Mouse (Mus musculus) frontal cortex, postnatal 36 days (tissue): ENCODE results near the gene Usp29.

Experiments used
- DNase-seq, 2 experiments: peaks; one replicate each; pipeline ENCODE4 v3.0.0; 2022; ENCODE audit warnings: low spot score in 2 of 2

Gene Usp29

GRCm38 (mm10) chr7:6730241-6730640 is at the start of gene Usp29, which contains the start of gene Peg3:
TSS of gene Usp29 (plus strand) at chr7:6730578.
TSS of gene Peg3 (minus strand) at chr7:6730431.
- peak; percentile 89 to 90 for DNase-seq

- no peak for DNase-seq
Measured at GRCm38 (mm10) chr7:6685511-6685910, 44.9 kb upstream of the Usp29 start.

- peak; percentile 82 to 93 for DNase-seq
Measured at GRCm38 (mm10) chr7:6696241-6697045, 33.9 kb upstream of the Usp29 start, which contains the start of gene Zim1. TSS of gene Zim1 (minus strand) at chr7:6696450.

DNA sequence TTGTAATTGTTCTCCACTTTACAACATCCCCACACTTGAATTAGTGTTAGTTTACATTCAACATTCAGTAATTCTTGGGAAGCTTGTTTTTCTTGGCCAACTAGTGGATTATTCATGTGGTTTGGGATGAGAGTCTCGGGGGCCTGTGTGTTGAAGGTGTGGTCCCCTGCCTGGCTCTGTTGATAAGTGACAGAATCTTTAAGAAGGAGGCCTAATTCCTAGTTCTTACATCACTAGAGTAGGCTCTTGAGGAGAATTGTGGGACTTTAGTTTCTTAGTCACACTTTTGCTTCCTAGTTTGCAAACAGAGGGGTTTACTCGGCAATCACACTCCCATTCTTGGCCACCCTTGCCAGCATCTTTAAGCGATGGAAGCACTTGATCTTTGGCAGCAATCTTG is 31.1 kb upstream of the Usp29 start:
- no peak for DNase-seq

GRCm38 (mm10) chr7:6707416-6708015 is 22.9 kb upstream of the Usp29 start:
- no peak for DNase-seq

GRCm38 (mm10) chr7:6708451-6709180 is 21.8 kb upstream of the Usp29 start:
- no peak for DNase-seq

DNA sequence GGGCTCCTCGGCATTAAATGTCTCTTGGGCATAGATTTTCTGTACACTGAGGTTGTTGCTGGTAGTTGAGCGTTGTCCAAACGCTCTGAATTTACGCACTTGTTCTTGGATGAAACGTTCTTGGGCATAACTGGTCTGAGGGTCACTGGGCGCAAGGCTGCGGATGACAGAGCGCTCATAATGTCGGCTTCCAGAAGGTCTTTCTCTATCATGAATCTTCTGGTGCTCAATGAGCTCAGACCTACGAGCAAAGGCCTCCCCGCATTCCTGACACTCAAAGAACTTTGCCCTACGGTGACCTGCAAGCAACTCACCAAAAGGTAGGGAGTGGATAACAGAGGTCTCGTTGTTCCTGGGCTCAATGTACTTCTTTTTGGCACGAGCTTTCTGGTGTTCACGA is 21.0 kb upstream of the Usp29 start:
- no peak for DNase-seq

DNA sequence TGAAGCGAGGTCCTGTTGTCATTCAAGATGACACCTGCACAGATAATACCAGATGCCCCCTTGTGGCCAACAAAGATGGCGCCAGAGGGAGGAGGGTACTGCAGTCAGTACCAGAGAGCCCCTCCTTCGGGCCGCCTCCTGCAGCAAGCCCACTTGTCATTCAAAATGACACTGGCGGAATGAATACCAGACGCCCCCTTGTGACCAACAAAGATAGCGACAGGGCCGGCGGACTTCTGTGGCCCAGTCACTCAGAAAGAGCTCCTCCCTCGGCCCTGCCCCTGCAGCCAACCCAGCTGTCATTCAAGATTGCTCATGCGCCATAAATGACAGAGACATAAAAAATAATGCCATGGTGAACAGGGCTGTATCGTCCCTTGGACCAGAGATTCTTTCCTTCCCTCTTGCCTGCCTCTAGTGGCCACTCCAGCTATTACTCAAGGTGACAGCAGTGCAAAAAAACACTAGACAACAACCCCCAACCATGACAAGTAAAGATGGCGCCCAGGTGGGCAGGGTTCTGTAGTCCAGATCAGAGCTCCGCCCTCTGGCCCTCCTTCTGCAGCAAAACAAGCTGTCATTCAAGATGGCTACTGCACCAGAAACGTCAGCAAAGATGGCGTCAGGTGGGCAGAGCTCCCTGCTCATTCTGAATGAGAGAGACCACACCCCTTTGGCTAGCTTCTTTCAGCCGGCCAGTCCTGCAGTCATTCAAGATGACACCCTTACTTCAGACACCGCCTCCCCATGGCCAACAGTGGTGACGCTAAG is 2.8 kb upstream of the Usp29 start:
- DNase-seq, result peak; percentile 81 to 91

- peak; percentile 89 to 94 for DNase-seq
Measured at GRCm38 (mm10) chr7:6728263-6728931, 2.0 kb upstream of the Usp29 start.

GRCm38 (mm10) chr7:6729061-6729817 is 1.1 kb upstream of the Usp29 start:
- DNase-seq, result peak; percentile 89 to 92

DNA sequence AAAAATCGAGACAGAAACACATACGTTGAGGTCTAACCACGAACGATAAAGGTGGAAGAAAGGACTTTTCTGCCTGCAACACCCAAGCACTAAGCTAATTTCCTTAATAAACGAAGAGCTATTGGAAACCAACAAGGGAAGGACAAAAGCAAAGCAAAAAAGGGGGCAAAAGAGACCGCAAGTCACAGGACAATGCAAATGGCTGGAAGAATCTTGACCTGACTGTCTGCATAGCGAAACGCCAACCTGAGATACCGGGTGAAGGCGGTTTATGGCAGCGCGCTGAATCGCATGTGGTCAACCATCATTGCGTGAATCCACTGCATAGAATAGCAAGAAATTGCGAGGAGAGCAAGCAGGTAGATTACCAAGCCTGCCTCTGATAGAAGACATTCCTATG is 423 bp downstream of the Usp29 start:
- DNase-seq, result peak; percentile 14 to 29

DNA sequence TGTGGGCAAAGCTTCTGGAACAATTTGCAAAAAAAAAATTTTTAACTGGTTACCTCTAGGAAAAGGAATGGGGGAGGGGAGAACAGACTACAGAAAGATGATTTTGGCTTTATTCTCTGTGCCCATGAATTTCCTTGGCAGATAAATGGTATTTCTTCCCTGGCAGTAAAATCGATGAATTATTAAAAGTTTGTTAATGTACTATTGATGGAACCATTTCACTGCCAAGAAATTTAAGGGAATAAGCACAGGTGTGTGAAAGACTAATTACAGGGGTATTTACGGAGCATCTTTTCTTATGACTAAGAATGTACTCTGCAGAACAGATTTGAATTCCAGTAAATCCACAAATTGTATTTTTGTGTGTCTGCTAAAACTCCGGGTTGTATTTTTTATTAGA is 995 bp downstream of the Usp29 start:
- DNase-seq, result no peak

GRCm38 (mm10) chr7:6731930-6732329 is 1.6 kb downstream of the Usp29 start:
- no peak for DNase-seq

GRCm38 (mm10) chr7:6736060-6736459 is 5.7 kb downstream of the Usp29 start:
- no peak for DNase-seq

- DNase-seq, result no peak
Measured at GRCm38 (mm10) chr7:6744281-6744904, 14.0 kb downstream of the Usp29 start.

DNA sequence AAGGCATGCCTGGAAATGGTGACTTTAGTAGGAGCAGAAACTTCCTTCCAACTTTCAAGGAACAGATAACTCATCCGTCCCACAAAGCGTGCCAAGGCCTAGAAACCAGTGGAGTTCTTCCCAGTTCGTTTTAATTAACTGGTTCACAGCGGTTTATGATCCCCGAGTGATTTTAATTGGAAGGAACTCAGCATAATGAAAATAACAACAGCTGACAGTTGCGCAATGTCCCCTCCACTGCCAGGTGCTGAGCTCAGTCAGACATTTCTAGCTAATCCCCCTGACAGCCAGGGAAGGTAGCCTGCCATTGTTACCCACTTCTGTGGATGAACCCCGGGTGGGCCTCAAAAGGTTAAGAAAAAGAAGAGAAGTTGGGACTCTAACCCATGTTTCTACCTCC is 18.8 kb downstream of the Usp29 start:
- DNase-seq, result no peak

- DNase-seq, result no peak
Measured at GRCm38 (mm10) chr7:6753440-6753839, 23.1 kb downstream of the Usp29 start.

DNA sequence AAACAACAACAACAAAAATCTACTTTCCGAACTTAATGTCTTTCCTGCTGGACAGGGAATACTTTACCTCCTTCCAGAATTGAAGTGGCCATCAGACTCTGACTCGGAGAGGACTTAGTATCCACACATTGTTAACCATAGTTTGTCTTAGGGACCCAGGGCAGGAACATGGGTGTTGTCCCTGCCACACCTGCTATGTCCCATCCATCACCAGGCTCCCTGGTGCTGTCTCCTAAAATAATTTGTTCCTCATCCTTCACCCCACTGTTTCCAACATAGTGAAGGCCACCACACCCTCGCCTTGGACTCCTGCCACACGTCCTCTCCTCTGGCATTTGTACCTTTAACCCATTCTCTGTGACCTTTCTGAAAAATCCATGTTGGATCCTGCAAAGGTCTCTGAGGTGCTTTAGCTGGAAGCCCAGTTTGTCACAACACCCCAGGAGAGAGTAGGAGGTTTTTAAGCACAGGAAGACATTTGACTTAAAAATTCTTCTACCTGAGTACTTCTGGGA is 26.5 kb downstream of the Usp29 start:
- no peak for DNase-seq

DNA sequence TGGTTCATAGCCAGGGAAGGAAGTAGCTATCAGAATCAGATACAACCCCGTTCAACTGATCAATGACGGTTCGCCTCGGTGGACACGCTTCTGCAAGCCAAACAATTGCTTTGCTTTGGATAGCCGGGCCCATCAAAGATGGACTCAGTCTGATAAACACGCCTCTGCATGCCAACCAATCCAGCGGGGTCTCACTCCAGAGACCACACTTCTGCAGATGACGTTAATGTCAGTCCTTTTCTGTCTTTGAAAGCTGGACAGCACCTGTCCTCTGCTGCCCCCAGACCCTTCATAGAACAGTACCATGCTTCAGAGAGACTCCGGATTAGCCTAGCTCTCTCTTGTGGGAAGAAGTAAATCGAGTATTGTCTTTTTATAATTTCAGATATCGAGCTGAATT is 29.3 kb downstream of the Usp29 start:
- DNase-seq, result no peak

GRCm38 (mm10) chr7:6760170-6760569 is 29.8 kb downstream of the Usp29 start:
- DNase-seq, result no peak
